Mouse (Mus musculus): ENCODE data around the gene Ubap1.

DNA sequence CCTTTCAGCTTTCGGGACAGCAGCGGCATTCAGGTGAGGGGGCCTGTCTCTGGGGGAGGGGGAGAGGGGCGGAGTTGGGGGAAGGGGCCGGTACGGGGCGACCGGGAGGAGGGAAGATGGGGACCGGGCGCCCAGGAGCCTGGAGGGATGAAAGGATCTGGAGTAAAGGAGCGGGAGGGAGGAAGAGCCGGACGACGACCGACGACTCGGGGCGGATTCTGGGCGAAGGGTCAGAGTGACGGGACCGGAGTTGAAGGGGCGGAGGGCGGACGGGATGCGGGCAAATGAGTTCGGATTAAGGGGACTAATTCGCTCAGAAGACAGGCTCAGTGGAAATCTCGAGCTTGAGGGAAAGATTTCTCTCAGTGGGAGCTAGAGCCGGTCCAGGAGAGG lies 399 bp downstream of the Ubap1 start:
- TF ChIP-seq CTCF (IDR thresholded peaks at IDR 0.05; ENCODE audit: extremely low read depth, insufficient read length, insufficient replicate concordance, low read depth, low read length) (no peak), POLR2A (IDR thresholded peaks at IDR 0.05; ENCODE audit: low read depth, low read length) (no peak)

Measured in small intestine, adult 2 months (tissue).